Mouse (Mus musculus): ENCODE results near the gene Olfr694. TPM values are rescaled to one million over a fixed set of nuclear protein-coding genes. Genes with fewer than 3 reads are reported as not detected.
"Not testable (repeated sequence)": the region's sequence is repeated elsewhere in the genome, so short reads cannot be mapped to it uniquely, and the experiment has no call there.

The Olfr694 gene
- total RNA-seq (2021) = not detected
- long read RNA-seq, experiment 1 = 0 reads
- long read RNA-seq, experiment 2 = 0 reads

- no peak for DNase-seq
Observed at GRCm38 (mm10) chr7:106691714-106692113, at the start of gene Olfr694. Gene Olfr694 (minus strand): TSS chr7:106691814.

GRCm38 (mm10) chr7:106737028-106737427, 45.4 kb upstream of the Olfr694 start:
- no peak for DNase-seq

GRCm38 (mm10) chr7:106733717-106734116, 42.1 kb upstream of the Olfr694 start:
- no peak for DNase-seq

GRCm38 (mm10) chr7:106725654-106726053, 34.0 kb upstream of the Olfr694 start:
- not testable (repeated sequence) for DNase-seq

- no peak for DNase-seq
Observed at GRCm38 (mm10) chr7:106716296-106716695, 24.7 kb upstream of the Olfr694 start, which contains the start of gene Olfr695. Gene Olfr695 (minus strand): TSS chr7:106716396.

GRCm38 (mm10) chr7:106711463-106711862, 19.8 kb upstream of the Olfr694 start:
- DNase-seq = no peak

GRCm38 (mm10) chr7:106707705-106708104, 16.1 kb upstream of the Olfr694 start:
- not testable (repeated sequence) for DNase-seq

GRCm38 (mm10) chr7:106696891-106697290, 5.3 kb upstream of the Olfr694 start:
- DNase-seq = no peak

- DNase-seq = no peak
Observed at GRCm38 (mm10) chr7:106692976-106693375, 1.4 kb upstream of the Olfr694 start.

GRCm38 (mm10) chr7:106685382-106685781, 6.2 kb downstream of the Olfr694 start:
- DNase-seq = no peak

GRCm38 (mm10) chr7:106680484-106680883, 11.1 kb downstream of the Olfr694 start, which contains the start of gene Olfr693:
Gene Olfr693 (minus strand): TSS chr7:106680584.
- DNase-seq = no peak

- no peak for DNase-seq
Observed at GRCm38 (mm10) chr7:106652344-106652652, 39.3 kb downstream of the Olfr694 start.

- DNase-seq = no peak
Observed at GRCm38 (mm10) chr7:106651555-106652343, 39.9 kb downstream of the Olfr694 start.

- no peak for DNase-seq
Observed at GRCm38 (mm10) chr7:106649774-106650173, 41.8 kb downstream of the Olfr694 start.

- DNase-seq = no peak
Observed at GRCm38 (mm10) chr7:106645261-106645660, 46.4 kb downstream of the Olfr694 start.

- DNase-seq = no peak
Observed at GRCm38 (mm10) chr7:106644222-106644870, 47.3 kb downstream of the Olfr694 start.

GRCm38 (mm10) chr7:106640839-106641238, 50.8 kb downstream of the Olfr694 start:
- no peak for DNase-seq

- DNase-seq = no peak
Observed at GRCm38 (mm10) chr7:106635560-106635959, 56.1 kb downstream of the Olfr694 start.

Other genes with a start within 250 kb of the Olfr694 start
- gene Olfr693, start 11.2 kb downstream of the Olfr694 start, total RNA-seq (2021) = not detected
- gene Olfr695, start 24.6 kb upstream of the Olfr694 start, total RNA-seq (2021) = not detected
- not detected for gene Olfr697, start 50.6 kb upstream of the Olfr694 start, total RNA-seq (2021)
- gene Olfr698, start 63.6 kb upstream of the Olfr694 start, total RNA-seq (2021) = not detected
- gene Olfr699, start 101.4 kb upstream of the Olfr694 start, total RNA-seq (2021) = not detected
- gene Olfr700, start 117.0 kb upstream of the Olfr694 start, total RNA-seq (2021) = not detected
- not detected for gene Olfr701, start 122.3 kb upstream of the Olfr694 start, total RNA-seq (2021)
- not detected for gene Olfr702, start 142.1 kb upstream of the Olfr694 start, total RNA-seq (2021)
- not detected for gene Olfr703, start 151.5 kb upstream of the Olfr694 start, total RNA-seq (2021)
- not detected for gene Olfr704, start 171.4 kb upstream of the Olfr694 start, total RNA-seq (2021)
- not detected for gene Olfr705, start 185.1 kb upstream of the Olfr694 start, total RNA-seq (2021)
- not detected for gene Olfr706, start 196.3 kb upstream of the Olfr694 start, total RNA-seq (2021)
- gene Olfr707, start 209.4 kb upstream of the Olfr694 start, total RNA-seq (2021) = not detected
- not detected for gene Olfr1532-ps1, start 216.2 kb upstream of the Olfr694 start, total RNA-seq (2021)
- not detected for gene Olfr709-ps1, start 240.4 kb upstream of the Olfr694 start, total RNA-seq (2021)